Mouse (Mus musculus) gastrocnemius, adult 8-10 months (tissue): ENCODE data around the gene Pip4k2b. TPM values are rescaled to one million over a fixed set of nuclear protein-coding genes. Genes with fewer than 3 reads are reported as not detected.

ENCODE experiments used
- DNase-seq, 2 experiments: peaks; one replicate each; pipeline ENCODE4 v3.0.0; 2022; ENCODE audit warnings: low spot score in 2 of 2
- total RNA-seq, 4 experiments: library from RNA; stranded (reverse); gene quantifications; 2 replicates each; pipeline ENCODE4 v1.2.4; 2022

The Pip4k2b gene
- total RNA-seq, 4 experiments from 2014 or later: 68.1 to 81.6 (median 73.1) TPM

DNA sequence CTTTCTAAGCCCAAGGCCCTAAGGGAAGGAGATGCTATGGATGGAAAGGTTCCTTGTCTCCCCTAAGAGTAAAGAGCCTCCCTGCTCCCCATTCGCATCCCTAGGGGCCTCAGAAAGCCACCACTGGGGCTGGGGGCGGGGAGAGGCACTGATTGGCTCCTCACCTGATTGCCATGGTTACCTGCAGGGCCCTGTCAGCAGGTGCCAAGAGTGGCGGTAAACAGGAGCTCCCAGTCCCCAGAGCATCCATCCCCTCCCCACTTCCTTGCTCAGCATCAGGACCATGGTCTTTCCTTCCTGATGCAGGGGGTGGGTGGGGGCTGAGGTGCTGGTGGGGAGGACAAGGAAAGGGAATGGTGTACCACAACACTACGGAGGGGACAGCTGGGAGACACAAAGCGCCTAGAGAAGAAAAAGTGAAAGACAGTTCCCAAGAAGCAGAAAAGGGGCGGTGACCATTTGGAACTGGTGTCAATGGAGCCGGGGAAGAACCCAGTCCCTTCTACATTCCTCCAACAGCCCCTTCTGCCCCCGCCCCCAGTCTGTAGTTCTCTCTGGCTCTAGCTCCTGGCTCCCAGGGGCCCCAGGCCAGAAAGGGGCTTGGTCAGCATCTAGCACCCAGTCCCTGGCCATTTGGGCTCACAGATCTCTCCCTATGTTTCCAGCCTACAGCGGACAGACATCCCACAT, 48.6 kb downstream of the Pip4k2b start:
- DNase-seq: no peak

DNA sequence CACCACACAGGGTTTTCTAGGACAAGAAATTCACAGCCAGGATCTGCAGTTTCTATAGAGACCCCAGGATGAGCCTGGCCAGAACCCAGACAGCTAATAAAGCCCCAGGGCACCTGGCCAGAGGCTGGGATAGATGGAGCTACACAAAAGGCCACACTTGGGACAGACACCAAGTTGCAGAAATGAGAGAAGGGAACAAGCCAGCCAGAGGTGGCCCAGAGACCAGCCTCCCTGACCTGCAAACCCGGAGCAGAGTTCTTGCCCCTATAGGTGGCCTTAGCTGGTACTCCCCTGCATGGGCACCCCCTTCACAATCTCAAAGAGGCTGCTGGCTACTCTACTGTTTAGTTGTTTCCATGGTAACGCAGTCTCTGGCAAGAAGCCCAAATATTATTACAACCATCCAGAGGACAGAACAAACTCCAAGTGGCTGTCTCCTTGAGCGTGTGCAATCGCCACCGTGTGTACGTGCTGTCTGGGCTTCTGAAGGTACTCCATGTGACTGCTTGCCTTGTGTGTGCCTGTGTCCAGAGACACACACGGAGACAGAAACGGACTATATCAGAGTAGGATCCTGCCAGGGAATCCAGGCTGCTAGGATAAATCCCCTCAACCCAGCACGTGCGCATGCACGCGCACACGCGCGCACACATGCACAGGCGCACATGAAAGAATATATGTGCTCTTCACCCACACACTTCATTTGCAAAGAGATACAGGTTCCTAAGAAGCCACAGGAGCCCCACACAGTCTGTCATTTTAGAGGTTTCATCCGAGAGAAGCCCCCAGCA, 49.4 kb downstream of the Pip4k2b start:
- no peak for DNase-seq

DNA sequence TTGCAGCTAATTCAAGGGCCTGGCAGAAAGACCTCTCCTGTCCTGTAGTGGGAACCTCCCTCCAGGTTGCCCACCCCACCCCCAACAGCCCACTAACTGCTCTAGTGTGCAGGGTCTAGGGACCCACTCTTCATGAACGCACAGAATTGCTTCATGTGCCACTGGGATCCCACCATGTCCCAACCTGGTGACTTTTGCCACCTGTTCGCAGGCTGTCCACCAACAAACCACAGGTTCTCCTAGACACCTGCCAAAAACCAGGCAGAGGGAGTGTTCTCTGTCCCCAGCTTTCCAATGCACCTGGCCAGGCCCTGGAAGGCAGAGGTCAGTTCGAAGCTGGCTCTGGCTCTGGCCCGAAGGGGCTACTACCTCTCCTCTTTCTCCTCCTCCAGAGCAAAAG, 50.1 kb downstream of the Pip4k2b start:
- no peak for DNase-seq

DNA sequence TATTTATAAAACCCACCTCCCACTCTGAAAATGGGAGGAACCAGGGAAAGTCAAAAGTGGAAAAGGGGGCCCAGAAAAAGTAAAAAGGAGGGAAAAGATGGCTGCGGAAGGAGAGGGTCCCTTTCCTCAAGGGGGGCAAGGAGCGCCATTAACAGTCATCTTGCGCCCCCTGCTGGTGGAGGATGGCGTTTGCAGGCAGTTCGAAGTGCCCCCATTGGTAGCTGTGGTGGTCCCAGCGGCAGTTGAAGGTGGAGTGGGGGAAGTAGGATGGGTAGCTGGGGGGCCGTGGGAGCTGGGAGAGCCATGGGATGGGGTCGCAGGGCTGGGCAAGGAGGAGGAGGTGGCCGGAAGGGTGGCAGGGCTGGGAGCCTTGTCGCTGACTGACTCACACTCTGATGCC, 54.6 kb downstream of the Pip4k2b start:
- DNase-seq: no peak

DNA sequence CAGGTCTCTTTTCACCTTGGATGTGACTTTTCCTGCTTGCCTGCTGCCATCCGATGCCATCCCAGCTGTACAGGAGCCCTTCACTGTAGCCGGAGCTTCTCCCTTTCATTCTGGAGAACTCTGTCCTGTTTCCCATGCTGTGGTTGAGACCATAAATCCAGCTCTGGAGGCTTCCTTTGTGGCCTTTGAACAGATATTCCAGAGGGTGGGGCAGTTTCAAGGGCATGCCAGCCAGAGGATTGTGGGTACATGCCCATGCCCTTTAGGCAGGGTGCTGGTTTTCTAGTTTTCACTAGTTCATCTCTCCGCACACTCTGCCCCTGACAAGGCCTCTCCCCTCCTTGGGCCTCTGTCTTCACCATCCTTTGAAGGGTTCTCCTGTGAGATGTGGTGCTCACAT, 57.4 kb downstream of the Pip4k2b start:
- DNase-seq: no peak

DNA sequence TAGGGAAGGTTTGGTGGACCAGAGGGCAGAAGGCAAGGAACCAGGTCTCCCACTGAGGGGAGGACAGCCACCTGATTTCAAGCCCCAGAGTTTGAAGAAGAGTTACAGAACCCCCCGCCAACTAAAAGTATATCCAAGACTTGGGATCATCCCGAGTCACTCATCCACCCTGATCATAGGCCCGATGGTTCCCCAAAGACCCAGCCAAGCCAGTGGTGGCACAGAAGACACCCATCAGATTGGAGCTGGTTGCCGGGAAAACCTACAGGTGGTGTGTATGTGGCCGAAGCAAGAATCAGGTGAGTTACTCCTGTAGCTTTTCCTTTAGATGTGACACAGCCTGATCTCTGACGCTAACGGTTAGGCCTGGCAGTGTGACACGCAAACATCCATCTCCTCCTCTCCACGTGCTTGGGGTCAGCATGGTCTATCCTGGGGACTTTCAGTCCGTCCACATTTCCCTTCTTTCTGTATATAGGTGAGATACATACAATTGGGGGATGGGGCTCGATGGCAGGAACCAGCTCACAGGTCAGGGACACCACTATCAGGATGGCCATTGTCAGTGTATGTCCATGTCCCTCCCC, 58.1 kb downstream of the Pip4k2b start:
- DNase-seq: no peak

DNA sequence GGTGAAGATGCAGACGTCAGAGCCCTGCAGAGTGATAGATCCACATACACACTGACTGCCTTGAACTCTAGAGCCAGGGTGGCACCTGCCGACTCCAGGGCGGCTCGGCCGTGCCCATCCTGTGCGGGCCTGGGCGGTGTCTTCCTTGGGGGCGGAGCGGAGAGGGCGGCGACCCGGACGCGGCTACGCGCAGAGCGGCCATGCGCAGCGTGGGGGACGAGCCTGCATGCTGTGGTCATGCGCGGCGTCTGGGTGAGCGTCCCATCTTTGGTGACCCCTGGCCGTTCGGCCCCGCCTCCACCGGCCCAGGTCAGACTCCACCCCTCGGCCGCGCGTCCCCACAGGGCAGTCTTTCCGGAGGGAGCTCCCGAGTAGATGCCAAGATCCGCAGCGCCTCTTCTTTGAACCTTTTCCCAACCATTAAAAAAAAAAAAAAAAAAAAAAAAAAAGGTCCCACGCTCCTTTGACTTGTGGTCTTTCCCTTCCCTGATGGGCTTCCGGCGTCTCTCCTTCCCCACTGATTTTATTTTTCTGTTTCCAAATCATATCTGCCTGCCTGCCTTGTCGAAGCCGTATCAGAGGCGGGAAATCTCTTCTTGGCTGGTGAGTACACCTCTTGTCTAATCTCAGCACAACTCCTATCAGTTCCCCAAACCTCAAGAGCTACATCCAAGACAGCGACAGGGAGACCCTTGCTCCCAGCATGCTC, 58.7 kb downstream of the Pip4k2b start, which contains the start of gene Cisd3:
Gene Cisd3 (plus strand): TSS at position 214 of the 709 bp plus-strand sequence.
- peak; percentile 94 to 96 for DNase-seq

DNA sequence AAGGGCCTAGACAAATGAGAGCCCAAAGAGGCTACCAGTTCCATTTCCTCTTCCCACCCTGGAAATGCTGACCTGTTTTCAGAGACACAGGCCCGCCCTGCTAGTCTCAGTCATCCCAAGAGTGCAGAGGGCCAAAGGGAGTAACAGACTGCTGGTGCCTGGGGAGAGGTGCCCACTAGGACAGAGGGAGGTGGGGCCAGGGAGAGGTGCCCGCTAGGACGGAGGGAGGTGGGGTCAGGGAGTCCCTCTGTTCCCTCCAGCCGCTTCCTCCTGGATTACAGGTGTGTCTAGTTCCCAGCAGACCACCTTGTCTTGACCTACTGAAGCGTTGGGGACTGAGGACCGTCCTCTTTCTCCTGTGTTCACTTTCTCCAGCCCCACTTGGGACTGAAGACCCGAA, 59.7 kb downstream of the Pip4k2b start:
- DNase-seq: peak; percentile 35 to 38

DNA sequence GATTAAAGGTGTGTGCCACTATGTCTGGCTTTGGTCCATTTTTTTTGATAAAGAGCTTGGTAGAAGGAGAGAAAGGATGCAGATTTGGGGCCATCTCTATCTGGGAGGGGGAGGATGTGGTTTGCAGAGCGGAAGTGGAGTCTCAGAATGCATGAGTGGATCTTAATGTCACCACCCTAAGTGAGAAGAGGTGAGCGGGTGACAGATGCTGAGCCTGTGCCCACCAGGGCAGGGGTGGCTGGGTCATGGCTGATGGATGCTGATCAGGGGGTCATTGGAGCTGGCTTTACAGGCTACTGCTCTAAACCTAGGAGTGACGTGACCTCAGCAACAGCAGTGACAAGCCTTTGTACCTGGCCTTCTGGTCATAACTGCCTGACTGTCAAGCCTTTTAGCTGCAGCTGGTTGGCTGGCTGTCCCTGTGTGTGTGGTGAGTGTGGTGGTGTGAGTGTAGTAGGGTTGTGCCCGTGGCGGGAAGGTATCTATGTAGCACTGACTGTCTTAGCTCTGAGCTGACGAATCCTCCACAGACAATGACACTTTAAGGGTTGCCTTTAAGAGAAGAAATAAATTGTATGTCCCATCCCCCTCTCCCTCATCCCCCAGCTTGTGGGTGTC, 60.3 kb downstream of the Pip4k2b start:
- DNase-seq: no peak

DNA sequence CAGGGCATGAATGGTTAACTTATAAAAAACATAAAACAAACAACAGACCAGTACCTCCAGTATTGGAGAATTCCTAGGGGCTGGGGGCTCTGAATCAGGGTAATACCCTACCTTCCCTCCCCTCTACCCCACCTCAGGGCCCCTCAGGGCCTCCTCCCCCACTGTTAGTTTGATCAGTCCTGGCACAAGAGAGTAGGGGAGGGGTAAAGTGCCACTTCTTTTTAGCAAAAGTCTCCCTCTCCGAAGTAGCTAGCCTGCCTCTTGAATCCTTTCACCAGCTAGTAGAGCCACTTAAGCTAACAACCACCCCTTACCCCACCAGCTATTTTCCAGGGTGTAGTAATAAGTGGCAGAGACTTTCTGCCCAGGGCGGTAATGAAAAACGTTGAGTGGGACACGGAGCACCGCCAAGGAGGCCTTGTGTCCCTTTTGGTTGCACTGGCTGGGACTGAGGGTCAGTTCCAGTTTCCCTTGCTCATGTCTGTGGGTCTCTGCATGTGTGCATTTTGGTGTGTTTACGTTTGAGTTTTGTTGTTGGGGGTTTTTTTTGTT, 61.9 kb downstream of the Pip4k2b start:
- no peak for DNase-seq

DNA sequence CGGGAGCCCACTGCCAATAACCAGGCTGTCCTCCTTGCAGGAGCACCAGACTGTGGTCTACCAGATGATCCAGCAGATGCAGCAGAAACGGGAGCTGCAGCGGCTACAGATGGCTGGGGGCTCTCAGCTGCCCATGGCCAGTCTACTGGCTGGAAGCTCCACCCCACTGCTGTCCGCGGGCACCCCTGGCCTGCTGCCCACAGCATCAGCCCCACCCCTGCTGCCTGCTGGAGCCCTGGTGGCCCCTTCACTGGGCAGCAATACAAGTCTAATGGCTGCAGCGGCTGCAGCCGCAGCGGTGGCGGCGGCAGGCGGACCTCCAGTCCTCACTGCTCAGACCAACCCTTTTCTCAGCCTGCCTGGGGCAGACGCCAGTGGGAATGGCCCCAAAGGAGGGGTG, 64.1 kb downstream of the Pip4k2b start:
- DNase-seq: no peak

DNA sequence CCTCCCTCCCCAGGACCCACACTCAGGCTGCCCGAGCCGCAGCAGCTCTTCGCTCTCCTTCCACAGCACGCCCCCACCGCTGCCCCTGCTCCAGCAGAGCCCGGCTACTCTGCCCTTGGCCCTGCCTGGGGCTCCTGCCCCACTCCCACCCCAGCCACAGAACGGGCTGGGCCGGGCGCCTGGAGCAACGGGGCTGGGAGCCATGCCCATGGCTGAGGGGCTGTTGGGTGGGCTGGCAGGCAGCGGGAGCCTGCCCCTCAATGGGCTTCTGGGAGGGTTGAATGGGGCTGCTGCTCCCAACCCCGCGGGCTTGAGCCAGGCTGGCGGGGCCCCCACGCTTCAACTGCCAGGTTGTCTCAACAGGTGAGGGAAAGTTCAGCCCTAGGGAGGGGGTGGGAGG, 66.2 kb downstream of the Pip4k2b start:
- no peak for DNase-seq

DNA sequence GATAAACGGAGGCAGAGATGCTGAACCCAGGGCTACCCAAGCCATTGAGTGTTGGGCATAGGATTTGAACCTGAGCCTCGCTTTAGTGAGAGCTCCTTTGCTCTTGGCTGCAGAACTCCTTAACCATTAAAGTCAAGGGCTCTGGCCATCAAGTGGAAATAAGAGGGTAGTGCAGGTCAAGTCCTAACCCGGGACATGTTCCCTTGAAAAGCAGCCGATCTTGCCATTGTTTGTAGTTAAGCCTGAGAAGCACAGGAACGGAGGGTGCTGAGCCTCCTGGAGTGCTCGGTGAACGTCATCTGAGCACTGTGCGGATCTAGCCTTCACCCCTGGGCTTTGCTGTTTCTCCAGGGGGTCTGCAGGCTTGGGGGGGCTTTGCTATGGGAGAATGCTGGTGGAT, 66.7 kb downstream of the Pip4k2b start:
- DNase-seq: no peak

DNA sequence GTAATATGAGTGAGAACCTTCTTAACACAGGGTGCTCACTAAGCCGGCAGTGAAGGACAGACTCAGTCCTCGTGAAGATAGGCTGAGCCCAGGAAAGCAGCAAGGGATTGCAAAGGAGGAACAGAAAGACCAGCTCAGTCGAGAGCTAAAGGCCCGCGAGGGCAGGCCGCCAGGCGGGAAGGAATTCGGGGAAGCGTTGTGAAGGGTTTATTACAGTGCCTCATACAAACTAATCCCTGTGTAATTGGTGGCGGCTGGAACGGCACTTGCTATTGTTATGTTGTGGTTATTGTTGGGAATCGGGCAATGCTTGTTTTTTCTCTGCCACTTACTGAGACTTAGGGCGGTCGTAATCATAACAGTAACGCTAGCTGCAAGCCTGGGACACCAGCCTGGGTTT, 67.1 kb downstream of the Pip4k2b start:
- no peak for DNase-seq

DNA sequence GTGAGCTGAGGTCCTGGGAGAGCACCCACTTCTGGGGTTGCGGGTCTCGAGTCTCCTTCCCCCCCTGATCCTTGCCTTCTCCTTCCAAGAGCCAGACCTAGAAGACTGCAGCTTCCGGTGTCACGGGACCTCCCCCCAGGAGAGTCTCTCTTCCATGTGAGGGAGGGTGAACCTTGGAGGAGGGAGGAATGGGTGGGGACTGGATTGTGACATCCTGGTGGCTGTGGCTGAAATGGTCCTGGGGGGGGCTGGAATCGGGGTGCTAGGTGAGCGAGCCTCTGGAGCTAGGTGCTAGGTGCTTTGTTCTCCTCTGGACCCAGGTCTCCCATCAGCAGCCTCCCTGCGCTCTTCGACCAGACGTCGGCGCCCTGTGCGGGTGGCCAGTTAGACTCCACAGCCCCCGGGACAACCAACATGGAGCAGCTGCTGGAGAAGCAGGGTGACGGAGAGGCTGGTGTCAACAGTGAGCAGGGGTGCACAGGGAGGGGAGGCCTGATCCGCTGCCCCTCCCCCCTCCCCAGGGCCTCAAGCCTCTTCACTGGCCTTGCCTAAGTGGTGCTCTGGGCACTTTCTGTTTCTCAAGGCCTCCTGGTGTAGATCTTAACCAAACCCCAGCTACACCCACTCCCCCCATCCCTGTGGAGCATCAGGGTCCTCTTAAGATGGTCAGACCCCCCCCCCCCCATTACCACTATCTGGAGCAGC, 68.3 kb downstream of the Pip4k2b start:
- DNase-seq: no peak

DNA sequence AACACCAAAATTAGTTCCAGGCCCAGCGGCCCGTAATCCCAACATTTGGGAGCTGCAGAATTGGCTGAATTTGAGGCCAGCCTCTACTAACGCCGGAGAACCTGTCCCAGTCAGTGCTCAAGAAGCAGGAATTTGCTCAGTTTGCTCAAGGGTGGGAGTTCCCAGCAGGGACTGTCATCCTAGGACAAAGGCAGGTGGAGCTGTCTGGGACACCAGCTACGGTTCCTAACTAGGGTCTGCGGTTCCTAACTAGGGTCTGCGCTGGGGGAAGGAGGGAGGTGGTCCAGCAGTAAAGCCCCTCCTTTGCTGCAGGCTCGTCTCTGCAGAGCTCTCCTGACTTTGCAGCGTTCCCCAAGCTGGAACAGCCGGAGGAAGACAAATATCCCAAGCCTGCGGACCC, 71.4 kb downstream of the Pip4k2b start:
- DNase-seq: no peak

DNA sequence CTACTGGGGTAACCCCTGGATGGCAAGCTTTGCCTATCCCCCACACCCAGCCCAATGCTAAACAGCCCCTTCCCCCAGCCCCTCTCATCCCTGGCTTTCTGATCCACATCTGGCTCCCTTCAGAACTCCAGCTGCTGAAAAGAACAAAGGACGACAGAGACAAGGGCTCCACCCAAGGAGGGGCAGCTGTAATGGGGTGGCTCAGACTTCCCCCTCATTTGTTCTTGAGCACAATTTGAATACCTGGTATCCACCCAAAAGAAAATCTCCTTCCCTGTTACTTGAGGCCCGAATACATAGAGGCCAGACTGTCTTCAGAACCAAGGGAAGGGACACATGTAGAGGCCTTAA, 73.4 kb downstream of the Pip4k2b start:
- DNase-seq: no peak

DNA sequence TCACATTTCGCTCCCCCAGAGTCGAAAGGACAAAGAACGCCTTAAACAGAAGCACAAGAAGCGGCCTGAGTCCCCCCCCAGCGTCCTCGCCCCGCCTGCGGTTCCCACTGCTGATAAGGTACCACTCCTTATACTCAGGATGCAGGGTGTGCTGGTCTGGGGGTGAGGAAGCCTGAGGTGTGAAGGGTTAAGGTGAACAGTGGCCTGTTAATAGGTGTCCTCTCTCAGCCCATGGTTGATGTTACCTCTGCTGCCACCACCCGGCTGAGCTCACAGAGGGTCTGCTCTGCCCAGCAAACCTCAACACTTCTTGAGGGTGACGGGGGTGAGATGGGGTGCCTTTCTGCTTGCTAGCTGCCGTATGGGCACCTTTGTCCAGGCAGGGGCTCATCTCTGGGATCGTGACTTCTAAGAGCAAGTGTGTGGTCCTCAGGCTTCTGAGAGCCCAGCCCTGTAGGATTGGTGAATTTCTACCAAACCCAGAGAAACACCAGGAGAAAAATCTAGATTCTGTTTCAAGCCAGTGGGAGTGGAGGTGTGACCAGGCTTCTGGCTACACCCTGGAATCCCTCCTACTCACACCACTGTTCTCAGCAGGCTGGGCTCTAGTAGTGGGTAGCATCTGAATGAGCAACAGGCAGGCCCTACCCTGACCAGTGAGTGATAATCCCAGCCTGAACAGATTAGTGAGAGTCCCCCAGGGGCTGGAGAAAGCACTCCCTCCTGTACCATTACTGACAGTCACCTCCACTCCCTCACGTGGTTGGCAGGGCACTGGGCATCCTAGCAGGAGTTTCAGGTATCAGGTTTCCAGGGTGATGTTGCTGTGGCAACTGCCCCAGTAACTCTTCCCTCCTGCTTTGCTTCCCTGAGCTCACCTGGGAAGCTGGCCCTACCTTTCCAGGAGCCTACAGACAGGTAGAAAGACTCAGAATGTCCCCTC, 74.0 kb downstream of the Pip4k2b start:
- no peak for DNase-seq

DNA sequence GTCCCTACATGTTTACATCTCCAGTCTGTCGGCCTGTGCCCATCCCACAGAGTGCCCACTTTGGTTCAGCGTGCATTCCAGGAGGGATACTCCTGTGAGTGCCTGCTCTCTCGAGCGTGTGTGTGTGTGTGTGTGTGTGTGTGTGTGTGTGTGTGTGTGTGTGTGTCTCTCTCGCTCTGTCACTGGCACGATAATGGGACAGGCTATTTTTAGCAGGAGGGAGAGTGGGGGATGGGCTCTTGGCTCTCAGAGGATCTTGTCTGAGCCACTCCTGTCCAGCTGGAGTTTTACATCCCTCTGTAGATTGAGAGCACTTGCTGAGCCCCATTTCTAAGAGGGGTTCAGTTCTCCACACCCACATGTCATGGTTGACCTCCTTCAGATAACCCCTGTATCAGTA, 74.7 kb downstream of the Pip4k2b start:
- DNase-seq: peak; percentile 66 to 75

DNA sequence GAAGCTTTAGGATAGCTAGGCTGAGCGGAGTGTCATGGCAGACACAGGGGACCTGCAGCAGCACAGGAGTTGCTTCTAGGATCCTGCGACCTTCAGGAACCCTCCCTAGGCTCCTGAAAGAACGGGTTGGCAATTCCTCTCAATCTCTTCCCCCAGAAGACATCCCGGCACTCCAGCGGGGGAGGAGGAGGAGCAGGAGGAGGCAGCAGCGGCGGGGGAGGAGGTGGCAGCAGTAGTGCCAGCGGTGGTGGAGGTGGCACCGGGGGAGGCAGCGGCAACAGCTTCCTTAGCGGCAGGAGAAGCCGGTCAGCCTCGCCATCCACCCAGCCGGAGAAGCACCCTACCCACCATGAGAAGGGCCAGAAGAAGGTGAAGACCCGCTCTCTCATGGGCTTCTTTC, 75.2 kb downstream of the Pip4k2b start:
- DNase-seq: no peak
